Mouse (Mus musculus) stomach, postnatal 0 days (tissue): ENCODE measurements around the gene Ankrd40.

Source experiments
- CTCF ChIP-seq: IDR thresholded peaks from 2 replicates; pipeline ENCODE4 v1.5.1; 2016; ENCODE audit warnings: antibody characterized with exemption, low read depth, mild to moderate bottlenecking, moderate library complexity
- EP300 ChIP-seq: optimal IDR thresholded peaks from 2 replicates; pipeline ENCODE3; 2016; ENCODE audit warnings: antibody characterized with exemption

DNA sequence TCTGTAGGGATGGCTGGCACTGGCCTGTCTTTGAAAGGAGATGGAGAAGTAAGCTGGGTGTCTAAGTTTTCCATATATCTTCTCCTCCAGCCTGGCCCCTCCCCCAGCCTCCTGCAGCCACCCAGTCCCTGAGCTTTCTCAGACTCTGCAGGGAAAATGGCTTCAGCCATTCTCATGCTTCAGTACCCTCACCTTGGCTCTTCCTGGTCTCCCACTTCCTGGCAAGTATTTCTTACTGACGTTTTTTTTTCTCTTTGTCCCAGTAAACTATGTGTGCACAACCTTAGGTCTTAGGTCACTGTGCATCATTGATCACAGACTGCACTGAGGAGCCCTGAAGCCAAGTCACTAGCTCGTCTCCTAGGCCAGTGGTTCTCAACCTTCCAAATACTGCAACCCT is 51.3 kb downstream of the Ankrd40 start:
- TF ChIP-seq CTCF (no peak), EP300 (no peak)
